Mouse (Mus musculus) hindbrain, embryonic 11.5 days (tissue): ENCODE data around the gene Npr1. TPM values are rescaled to one million over a fixed set of nuclear protein-coding genes. Genes with fewer than 3 reads are reported as not detected.

Experiments used
- ATAC-seq: fragments of 200-750 bp; cut with Nextera tagmentation; 2 replicates; pipeline ENCODE4 v1.8.0; 2017; ENCODE audit warnings: mild to moderate bottlenecking, moderate TSS enrichment, moderate library complexity; ENCODE audit not compliant: low FRiP score
- DNase-seq: peaks from one replicate; pipeline ENCODE4 v3.0.0-alpha.2; 2015; ENCODE audit warnings: low spot score
- H3K27ac ChIP-seq: fragments of 300-500 bp; sonication (generic); 2 replicates; pipeline ENCODE4 v1.5.1; 2014; ENCODE audit warnings: mild to moderate bottlenecking, low read depth, low read length
- H3K27me3 ChIP-seq: fragments of 300-500 bp; sonication (generic); 2 replicates; pipeline ENCODE4 v1.6.1; 2014; ENCODE audit warnings: mild to moderate bottlenecking, low read length, moderate library complexity, mixed read lengths; ENCODE audit not compliant: control insufficient read depth, insufficient read depth
- H3K36me3 ChIP-seq: fragments of 300-500 bp; sonication (generic); 2 replicates; pipeline ENCODE4 v1.6.1; 2014; ENCODE audit warnings: mild to moderate bottlenecking, low read length, moderate library complexity, mixed read lengths; ENCODE audit not compliant: control insufficient read depth, insufficient read depth
- H3K4me1 ChIP-seq: fragments of 300-500 bp; sonication (generic); replicated peaks from 2 replicates; pipeline ENCODE4 v1.6.1; 2014; ENCODE audit warnings: low read length, mixed read lengths; ENCODE audit not compliant: control insufficient read depth, insufficient read depth
- H3K4me2 ChIP-seq: fragments of 300-500 bp; sonication (generic); replicated peaks from 2 replicates; pipeline ENCODE4 v1.6.1; 2014; ENCODE audit warnings: mild to moderate bottlenecking, low read depth, low read length
- H3K4me3 ChIP-seq: fragments of 300-500 bp; sonication (generic); 2 replicates; pipeline ENCODE4 v1.5.1; 2014; ENCODE audit warnings: low read depth, low read length
- H3K9ac ChIP-seq: fragments of 300-500 bp; sonication (generic); 2 replicates; pipeline ENCODE4 v1.6.1; 2014; ENCODE audit warnings: low read depth, low read length
- H3K9me3 ChIP-seq: fragments of 300-500 bp; sonication (generic); 2 replicates; pipeline ENCODE4 v1.6.1; 2016; ENCODE audit warnings: low read length; ENCODE audit not compliant: control insufficient read depth
- WGBS: fragments of 180-500 bp; shearing (Covaris S2); extraction: QIAGEN DNeasy Blood & Tissue Kit; methylation state at CpG from one replicate; pipeline ENCODE4 v1.1.7; 2014; 5-methylcytosine and 5-hydroxymethylcytosine counted together
- polyA plus RNA-seq: library from polyadenylated mRNA; unstranded; fragments of >200 nt; fragmentation: Nextera tagmentation; extraction: Ambion mirVana; gene quantifications from 2 replicates; pipeline ENCODE4 v1.2.1, GENCODE M21; 2014

Npr1 gene
- polyA plus RNA-seq, 1 experiment from 2014 or later: 3.7 TPM

GRCm38 (mm10) chr3:90491350-90491749, 25.7 kb upstream of the Npr1 start:
- no peak overlapping the region for H3K9ac ChIP-seq
- no peak overlapping the region for H3K4me2 ChIP-seq
- H3K9me3 ChIP-seq: no peaks in the 10 kb centered on the region
- no peak overlapping the region for H3K27ac ChIP-seq
- DNase-seq (peak; percentile 23), ATAC-seq (no peak)
- no peak overlapping the region for H3K4me3 ChIP-seq
- peaks cover 12% of the 10 kb centered on the region for H3K36me3 ChIP-seq
- WGBS: 46% methylated on average over 2 of the region's 2 CpGs
- no peaks in the 10 kb centered on the region for H3K27me3 ChIP-seq
- H3K4me1 ChIP-seq: 0 out of 2 replicates have a peak, but pooled peaks cover 3% of the 10 kb centered on the region

- DNase-seq (peak; percentile 96), ATAC-seq (peak; percentile 97)
- H3K9me3 ChIP-seq: no peaks in the 10 kb centered on the region
- peaks cover 14% of the 10 kb centered on the region for H3K36me3 ChIP-seq
- WGBS: 1% methylated on average over 37 of the region's 37 CpGs
- no peak within 1 kb of the TSS for H3K27ac ChIP-seq
- H3K4me2 ChIP-seq: peak within 1 kb of the TSS; percentile 49
- peak within 1 kb of the TSS; percentile 73 for H3K4me3 ChIP-seq
- peak within 1 kb of the TSS; percentile 81 for H3K9ac ChIP-seq
- H3K4me1 ChIP-seq: 0 out of 2 replicates have a peak, but pooled peaks cover 3% of the 10 kb centered on the region
- H3K27me3 ChIP-seq: no peaks in the 10 kb centered on the region
Observed at GRCm38 (mm10) chr3:90490696-90491256, 25.1 kb upstream of the Npr1 start, which contains the start of gene Snapin. Snapin (minus strand) TSS chr3:90491033.

GRCm38 (mm10) chr3:90488576-90488975, 22.9 kb upstream of the Npr1 start:
- no peak overlapping the region for H3K4me2 ChIP-seq
- H3K27ac ChIP-seq: no peak overlapping the region
- no peak overlapping the region for H3K4me3 ChIP-seq
- DNase-seq (no peak), ATAC-seq (no peak)
- peaks cover 22% of the 10 kb centered on the region for H3K36me3 ChIP-seq
- H3K9ac ChIP-seq: no peak overlapping the region
- 86% methylated on average over 6 of the region's 6 CpGs for WGBS
- no peaks in the 10 kb centered on the region for H3K27me3 ChIP-seq
- H3K9me3 ChIP-seq: no peaks in the 10 kb centered on the region
- H3K4me1 ChIP-seq: 0 out of 2 replicates have a peak, but pooled peaks cover 3% of the 10 kb centered on the region

- Histone ChIP-seq H3K9ac (no peak overlapping the region), H3K27ac (no peak overlapping the region), H3K4me2 (no peak overlapping the region), H3K4me3 (no peak overlapping the region), H3K9me3 (no peaks in the 10 kb centered on the region), H3K36me3 (peaks cover 26% of the 10 kb centered on the region), H3K4me1 (0 out of 2 replicates have a peak, but pooled peaks cover 3% of the 10 kb centered on the region), H3K27me3 (no peaks in the 10 kb centered on the region)
- DNase-seq (no peak), ATAC-seq (no peak)
- 84% methylated on average over 5 of the region's 5 CpGs for WGBS
Observed at GRCm38 (mm10) chr3:90486998-90487397, 21.3 kb upstream of the Npr1 start.

- peak; percentile 99 for ATAC-seq
- under 1% methylated on average over 45 of the region's 45 CpGs for WGBS
Observed at GRCm38 (mm10) chr3:90475831-90476611, 10.4 kb upstream of the Npr1 start, which contains the start of gene Ilf2. Ilf2 (plus strand) TSS chr3:90476126.

GRCm38 (mm10) chr3:90475151-90475830, 9.6 kb upstream of the Npr1 start:
- Histone ChIP-seq H3K4me2 (no peak overlapping the region), H3K9me3 (no peaks in the 10 kb centered on the region)

More at GRCm38 (mm10) chr3:90475831-90476611, 10.4 kb upstream of the Npr1 start, which contains the start of gene Ilf2:
- Histone ChIP-seq H3K9ac (peak within 1 kb of the TSS; percentile 85), H3K4me2 (peak within 1 kb of the TSS; percentile 84), H3K27ac (peak within 1 kb of the TSS; percentile 91), H3K36me3 (peaks cover 7% of the 10 kb centered on the region), H3K4me3 (peak within 1 kb of the TSS; percentile 83), H3K9me3 (no peaks in the 10 kb centered on the region), H3K4me1 (0 out of 2 replicates have a peak, but pooled peaks cover 2% of the 10 kb centered on the region), H3K27me3 (no peaks in the 10 kb centered on the region)
- peak; percentile 98 for DNase-seq

GRCm38 (mm10) chr3:90472213-90472612, 6.5 kb upstream of the Npr1 start:
- peak; percentile 49 for DNase-seq
- H3K4me2 ChIP-seq: no peak overlapping the region
- 42% methylated on average over 3 of the region's 3 CpGs for WGBS
- ATAC-seq: no peak
- H3K36me3 ChIP-seq: no peaks in the 10 kb centered on the region
- no peak overlapping the region for H3K27ac ChIP-seq
- 0 out of 2 replicates have a peak, but pooled peaks cover under 1% of the 10 kb centered on the region for H3K4me1 ChIP-seq
- no peak overlapping the region for H3K9ac ChIP-seq
- no peaks in the 10 kb centered on the region for H3K9me3 ChIP-seq
- no peak overlapping the region for H3K4me3 ChIP-seq
- H3K27me3 ChIP-seq: no peaks in the 10 kb centered on the region

More at GRCm38 (mm10) chr3:90475151-90475830, 9.6 kb upstream of the Npr1 start:
- no peak for DNase-seq
- 0 out of 2 replicates have a peak, but pooled peaks cover 2% of the 10 kb centered on the region for H3K4me1 ChIP-seq
- no peak overlapping the region for H3K27ac ChIP-seq
- H3K9ac ChIP-seq: no peak overlapping the region
- peak; percentile 31 for ATAC-seq
- WGBS: 40% methylated on average over 15 of the region's 16 CpGs
- H3K27me3 ChIP-seq: no peaks in the 10 kb centered on the region
- peaks cover 7% of the 10 kb centered on the region for H3K36me3 ChIP-seq
- peak overlapping the region; percentile 25 for H3K4me3 ChIP-seq

- H3K9me3 ChIP-seq: no peaks in the 10 kb centered on the region
- no peak overlapping the region for H3K4me2 ChIP-seq
- no peak overlapping the region for H3K27ac ChIP-seq
- no peak overlapping the region for H3K4me3 ChIP-seq
- H3K36me3 ChIP-seq: no peaks in the 10 kb centered on the region
- DNase-seq (no peak), ATAC-seq (no peak)
- H3K4me1 ChIP-seq: 0 out of 2 replicates have a peak, but pooled peaks cover 2% of the 10 kb centered on the region
- H3K9ac ChIP-seq: no peak overlapping the region
- peaks cover 29% of the 10 kb centered on the region for H3K27me3 ChIP-seq
- 91% methylated on average over 10 of the region's 10 CpGs for WGBS
Observed at GRCm38 (mm10) chr3:90467618-90468300, 2.1 kb upstream of the Npr1 start.
